Mouse (Mus musculus): ENCODE results near the gene Hoxc4. TPM values are rescaled to one million over a fixed set of nuclear protein-coding genes. Genes with fewer than 3 reads are reported as not detected.

The Hoxc4 gene
- polyA plus RNA-seq, 1 experiment = 3.9 TPM

DNA sequence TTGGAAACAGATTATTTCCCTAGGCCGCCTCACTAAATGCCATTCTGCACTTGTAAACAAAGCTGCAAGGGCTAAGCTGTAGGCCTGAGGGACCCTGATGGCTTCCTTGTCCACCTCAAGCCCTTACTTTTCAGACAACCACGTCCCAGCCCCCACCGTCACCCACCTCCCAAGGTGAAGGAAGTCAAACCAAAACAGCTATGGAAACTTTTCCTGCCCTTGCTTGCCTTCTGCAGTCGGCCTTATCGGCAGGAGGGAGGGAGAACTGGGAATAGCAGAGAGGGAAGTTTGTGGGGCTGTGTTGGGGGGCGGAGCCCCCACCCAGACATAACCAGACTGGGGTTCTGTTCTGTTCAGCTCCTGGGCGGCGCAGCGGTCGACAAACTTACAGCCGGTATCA is 26.5 kb upstream of the Hoxc4 start:
- no peak for TF ChIP-seq CTCF (IDR thresholded peaks at IDR 0.05; ENCODE audit: borderline replicate concordance, insufficient read depth, low read depth, low read length)
- TF ChIP-seq POLR2A (IDR thresholded peaks at IDR 0.05; ENCODE audit: borderline replicate concordance, insufficient read depth, low read length) = no peak
- peaks cover 18% of the 10 kb centered on the region; the same call in 1 of the 2 replicates for H3K27me3 ChIP-seq (ENCODE audit: control insufficient read depth, insufficient read depth, low read length)
- no peak overlapping the region for H3K4me3 ChIP-seq (replicated peaks; ENCODE audit: insufficient read depth, low read depth, low read length)
- WGBS = 2% methylated on average over 11 of the region's 11 CpGs
- H3K27ac ChIP-seq (ENCODE audit: insufficient read depth, low read length) = no peak overlapping the region
- no peak for DNase-seq
- no peaks in the 10 kb centered on the region for H3K4me1 ChIP-seq (ENCODE audit: control insufficient read depth, insufficient read depth, low read length)

DNA sequence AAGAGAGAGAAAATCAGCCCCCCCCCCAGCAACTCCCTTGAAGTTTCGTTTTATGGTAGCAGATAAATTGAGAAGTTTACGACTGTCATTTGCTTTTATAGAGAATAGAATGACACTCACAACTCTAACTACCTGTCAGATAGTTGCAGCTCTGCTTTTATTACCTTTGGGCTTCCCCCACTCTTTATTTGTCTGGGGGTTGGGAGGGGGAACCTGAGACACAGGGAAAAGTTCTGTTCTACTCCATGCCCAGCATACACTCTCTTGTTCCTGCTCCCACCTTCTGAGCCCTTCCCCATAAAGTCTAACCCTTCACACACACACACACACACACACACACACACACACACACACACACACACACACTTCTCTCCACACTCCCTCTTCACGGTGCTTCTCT is 25.9 kb upstream of the Hoxc4 start:
- TF ChIP-seq POLR2A (IDR thresholded peaks at IDR 0.05; ENCODE audit: borderline replicate concordance, insufficient read depth, low read length) (no peak), CTCF (IDR thresholded peaks at IDR 0.05; ENCODE audit: borderline replicate concordance, insufficient read depth, low read depth, low read length) (no peak)
- Histone ChIP-seq H3K27me3 (ENCODE audit: control insufficient read depth, insufficient read depth, low read length) (peaks cover 21% of the 10 kb centered on the region; the same call in 1 of the 2 replicates), H3K27ac (ENCODE audit: insufficient read depth, low read length) (no peak overlapping the region), H3K4me3 (replicated peaks; ENCODE audit: insufficient read depth, low read depth, low read length) (no peak overlapping the region), H3K4me1 (ENCODE audit: control insufficient read depth, insufficient read depth, low read length) (no peaks in the 10 kb centered on the region)
- DNase-seq = no peak
- 1% methylated on average over 3 of the region's 3 CpGs for WGBS

DNA sequence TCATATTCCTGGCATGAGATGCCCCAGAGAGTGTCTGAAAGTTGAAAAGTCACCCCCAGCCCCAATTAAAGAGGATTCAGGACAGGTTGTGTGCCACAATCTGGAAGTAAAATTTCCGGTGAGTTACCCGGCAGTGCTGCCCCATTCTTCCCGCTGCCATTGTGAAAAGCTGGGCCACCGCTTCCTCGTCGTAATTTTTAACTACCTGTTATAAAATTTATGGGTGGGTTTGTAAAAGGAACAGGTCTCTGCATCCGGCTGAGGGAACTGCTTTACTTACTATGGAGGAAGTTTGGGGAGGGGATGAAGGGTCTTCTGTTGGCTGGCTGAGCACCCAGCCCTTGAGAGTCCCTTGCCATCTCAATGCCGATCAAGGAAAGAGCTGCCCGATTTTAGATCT is 22.2 kb upstream of the Hoxc4 start:
- H3K4me1 ChIP-seq (ENCODE audit: control insufficient read depth, insufficient read depth, low read length) = no peaks in the 10 kb centered on the region
- DNase-seq = no peak
- TF ChIP-seq POLR2A (IDR thresholded peaks at IDR 0.05; ENCODE audit: borderline replicate concordance, insufficient read depth, low read length) (no peak), CTCF (IDR thresholded peaks at IDR 0.05; ENCODE audit: borderline replicate concordance, insufficient read depth, low read depth, low read length) (no peak)
- 3% methylated on average over 9 of the region's 9 CpGs for WGBS
- H3K27me3 ChIP-seq (ENCODE audit: control insufficient read depth, insufficient read depth, low read length) = peaks cover 16% of the 10 kb centered on the region; the same call in 1 of the 2 replicates
- H3K27ac ChIP-seq (ENCODE audit: insufficient read depth, low read length) = no peak overlapping the region
- no peak overlapping the region for H3K4me3 ChIP-seq (replicated peaks; ENCODE audit: insufficient read depth, low read depth, low read length)

DNA sequence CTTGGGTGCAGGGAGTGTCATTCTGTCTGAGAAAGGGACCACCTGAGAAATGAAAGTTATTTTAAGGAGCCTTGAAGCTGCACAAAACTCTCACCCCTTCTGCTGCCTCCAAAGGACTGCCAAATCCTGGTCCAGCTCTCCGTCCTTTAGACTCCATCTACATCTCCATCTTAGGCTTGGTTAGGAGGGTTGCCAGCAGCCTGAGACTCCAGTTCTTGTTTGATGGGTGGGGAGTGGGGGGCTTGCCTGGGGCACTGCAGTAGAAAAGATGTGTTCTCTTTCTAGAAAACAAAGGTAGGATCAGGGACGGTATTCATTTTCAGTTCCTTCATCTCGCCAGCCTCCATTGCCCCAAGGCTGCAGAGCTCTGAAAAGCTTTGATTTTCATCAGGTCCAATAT is 21.3 kb upstream of the Hoxc4 start:
- Histone ChIP-seq H3K4me1 (ENCODE audit: control insufficient read depth, insufficient read depth, low read length) (no peaks in the 10 kb centered on the region), H3K27ac (ENCODE audit: insufficient read depth, low read length) (no peak overlapping the region), H3K27me3 (ENCODE audit: control insufficient read depth, insufficient read depth, low read length) (peaks cover 15% of the 10 kb centered on the region; the same call in 1 of the 2 replicates), H3K4me3 (replicated peaks; ENCODE audit: insufficient read depth, low read depth, low read length) (no peak overlapping the region)
- TF ChIP-seq POLR2A (IDR thresholded peaks at IDR 0.05; ENCODE audit: borderline replicate concordance, insufficient read depth, low read length) (no peak), CTCF (IDR thresholded peaks at IDR 0.05; ENCODE audit: borderline replicate concordance, insufficient read depth, low read depth, low read length) (no peak)
- 7% methylated on average over 3 of the region's 3 CpGs for WGBS
- DNase-seq = no peak

DNA sequence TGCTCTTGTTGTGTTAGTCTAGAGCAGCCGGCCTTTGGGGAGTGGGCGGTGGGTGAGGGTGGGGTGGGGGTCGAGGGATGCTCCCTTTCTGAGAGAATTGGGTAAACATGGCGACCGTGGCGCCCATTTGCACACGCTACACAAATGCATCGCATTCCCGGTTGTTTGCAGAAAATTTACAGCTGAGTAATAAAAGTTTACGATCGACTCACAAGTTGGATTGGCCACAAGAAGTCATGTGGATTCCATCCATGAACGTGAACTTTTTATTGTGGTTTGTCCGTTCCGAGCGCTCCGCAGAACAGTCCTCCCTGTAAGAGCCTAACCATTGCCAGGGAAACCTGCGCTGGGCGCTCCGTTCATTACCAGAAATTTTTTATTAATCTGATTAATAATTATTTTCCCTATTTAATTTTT is 20.8 kb upstream of the Hoxc4 start, which contains the start of gene Hoxc6:
Gene Hoxc6 (plus strand): TSS at position 319 of the 417 bp plus-strand sequence.
- Histone ChIP-seq H3K4me3 (replicated peaks; ENCODE audit: insufficient read depth, low read depth, low read length) (peak within 1 kb of the TSS; percentile 10), H3K27me3 (ENCODE audit: control insufficient read depth, insufficient read depth, low read length) (peaks cover 15% of the 10 kb centered on the region; the same call in 1 of the 2 replicates), H3K27ac (ENCODE audit: insufficient read depth, low read length) (no peak within 1 kb of the TSS), H3K4me1 (ENCODE audit: control insufficient read depth, insufficient read depth, low read length) (no peaks in the 10 kb centered on the region)
- DNase-seq = no peak
- 3% methylated on average over 19 of the region's 19 CpGs for WGBS
- TF ChIP-seq POLR2A (IDR thresholded peaks at IDR 0.05; ENCODE audit: borderline replicate concordance, insufficient read depth, low read length) (no peak), CTCF (IDR thresholded peaks at IDR 0.05; ENCODE audit: borderline replicate concordance, insufficient read depth, low read depth, low read length) (no peak)

DNA sequence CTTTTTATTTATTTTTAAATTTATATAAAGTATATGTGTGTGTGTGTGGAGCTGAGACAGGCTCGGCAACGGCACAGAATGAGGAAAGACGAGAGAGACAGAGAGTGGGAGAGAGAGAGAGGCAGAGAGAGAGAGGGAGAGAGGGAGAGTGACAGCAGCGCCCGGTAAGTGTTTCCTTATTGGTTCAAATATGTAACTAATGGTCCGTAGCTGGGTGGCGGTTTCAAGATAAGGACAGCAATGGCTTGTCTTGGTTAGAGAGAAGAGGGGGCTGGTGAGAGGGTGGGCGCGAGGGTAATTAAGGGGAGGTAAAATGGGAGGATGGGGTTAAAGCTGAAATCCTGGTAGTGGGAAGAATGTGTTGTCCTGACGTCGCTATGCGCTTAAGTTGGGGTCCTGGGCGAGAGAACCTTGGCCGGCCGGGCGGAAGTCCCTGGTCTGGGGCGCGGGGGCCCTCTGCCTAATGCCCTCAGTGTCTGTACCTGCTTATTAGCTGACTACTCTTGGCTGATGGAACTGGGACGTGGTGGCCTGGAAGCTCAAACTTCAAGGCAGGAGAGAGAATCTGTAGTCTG is 20.0 kb upstream of the Hoxc4 start:
- Histone ChIP-seq H3K4me1 (ENCODE audit: control insufficient read depth, insufficient read depth, low read length) (no peaks in the 10 kb centered on the region), H3K27ac (ENCODE audit: insufficient read depth, low read length) (no peak overlapping the region), H3K27me3 (ENCODE audit: control insufficient read depth, insufficient read depth, low read length) (peaks cover 15% of the 10 kb centered on the region; the same call in 1 of the 2 replicates), H3K4me3 (replicated peaks; ENCODE audit: insufficient read depth, low read depth, low read length) (peak overlapping the region; percentile 10)
- WGBS = 4% methylated on average over 19 of the region's 19 CpGs
- no peak for DNase-seq
- TF ChIP-seq POLR2A (IDR thresholded peaks at IDR 0.05; ENCODE audit: borderline replicate concordance, insufficient read depth, low read length) (no peak), CTCF (IDR thresholded peaks at IDR 0.05; ENCODE audit: borderline replicate concordance, insufficient read depth, low read depth, low read length) (no peak)

DNA sequence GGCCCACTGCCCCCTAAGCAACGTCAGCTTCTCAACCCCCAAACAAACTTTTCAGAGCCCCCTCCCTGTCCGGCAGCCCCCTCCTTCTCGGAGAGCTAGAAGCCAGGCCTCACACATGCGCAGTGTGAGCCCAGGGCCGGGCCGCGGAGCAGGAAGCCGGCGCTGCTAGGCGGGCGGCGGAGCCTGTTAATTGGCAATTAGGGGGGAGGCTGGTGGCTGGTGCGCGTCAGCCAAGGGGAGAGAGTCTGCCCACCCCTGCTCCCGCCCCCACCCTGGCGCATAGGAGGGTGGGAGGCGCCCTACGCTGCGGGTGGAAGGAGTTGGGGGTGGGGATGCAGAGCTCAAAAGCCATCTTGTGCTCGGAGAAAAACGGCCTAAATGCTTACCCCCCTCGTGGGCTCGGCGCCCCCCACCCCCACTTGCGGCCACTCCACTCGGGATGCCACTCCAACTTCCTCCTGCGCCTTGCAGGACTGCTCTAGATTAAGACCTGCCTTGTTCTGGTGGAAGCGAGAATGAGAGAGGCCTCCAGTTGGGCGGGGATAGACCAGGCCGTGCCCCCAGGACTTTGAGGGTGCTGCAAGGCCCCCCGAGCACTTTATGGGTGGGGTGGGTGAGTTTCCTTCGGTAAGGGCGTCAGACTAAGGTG is 19.4 kb upstream of the Hoxc4 start:
- Histone ChIP-seq H3K4me1 (ENCODE audit: control insufficient read depth, insufficient read depth, low read length) (no peaks in the 10 kb centered on the region), H3K27ac (ENCODE audit: insufficient read depth, low read length) (no peak overlapping the region), H3K4me3 (replicated peaks; ENCODE audit: insufficient read depth, low read depth, low read length) (peak overlapping the region; percentile 17), H3K27me3 (ENCODE audit: control insufficient read depth, insufficient read depth, low read length) (peaks cover 15% of the 10 kb centered on the region; the same call in 1 of the 2 replicates)
- DNase-seq = peak; percentile 37 to 39
- under 1% methylated on average over 33 of the region's 33 CpGs for WGBS
- no peak for TF ChIP-seq POLR2A (IDR thresholded peaks at IDR 0.05; ENCODE audit: borderline replicate concordance, insufficient read depth, low read length)
- no peak for TF ChIP-seq CTCF (IDR thresholded peaks at IDR 0.05; ENCODE audit: borderline replicate concordance, insufficient read depth, low read depth, low read length)

DNA sequence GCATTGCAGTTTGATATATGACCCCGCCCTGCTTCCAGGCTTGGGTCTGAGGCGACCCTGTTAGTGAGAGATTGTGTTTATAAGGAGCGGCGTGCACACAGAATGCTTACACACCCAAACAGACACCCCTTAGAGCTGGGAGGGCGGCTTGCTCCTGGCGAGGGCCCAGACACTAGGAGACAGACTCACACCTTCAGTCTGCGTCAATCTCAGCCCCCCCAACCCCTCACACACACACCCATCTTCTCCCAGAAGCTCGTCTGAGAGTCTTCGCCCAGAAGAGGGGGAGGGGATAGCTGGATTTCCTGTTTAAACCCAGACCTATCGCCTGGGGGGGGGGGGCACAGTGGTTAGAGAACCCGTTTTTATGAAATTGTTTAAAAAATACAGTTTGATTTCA is 18.8 kb upstream of the Hoxc4 start:
- no peak for DNase-seq
- Histone ChIP-seq H3K27me3 (ENCODE audit: control insufficient read depth, insufficient read depth, low read length) (peaks cover 15% of the 10 kb centered on the region; the same call in 1 of the 2 replicates), H3K4me1 (ENCODE audit: control insufficient read depth, insufficient read depth, low read length) (no peaks in the 10 kb centered on the region), H3K27ac (ENCODE audit: insufficient read depth, low read length) (no peak overlapping the region), H3K4me3 (replicated peaks; ENCODE audit: insufficient read depth, low read depth, low read length) (no peak overlapping the region)
- WGBS = 9% methylated on average over 11 of the region's 11 CpGs
- TF ChIP-seq POLR2A (IDR thresholded peaks at IDR 0.05; ENCODE audit: borderline replicate concordance, insufficient read depth, low read length) (no peak), CTCF (IDR thresholded peaks at IDR 0.05; ENCODE audit: borderline replicate concordance, insufficient read depth, low read depth, low read length) (no peak)

Measured in cerebellum, adult 2 months (tissue).